Mouse (Mus musculus): ENCODE measurements at regions not wholly inside any gene's neighbourhood (a gene's known extent, or its start where the extent isn't known, plus 50 kb on each side); places are given as distances from the start of the nearest gene placed in this dataset.

DNA sequence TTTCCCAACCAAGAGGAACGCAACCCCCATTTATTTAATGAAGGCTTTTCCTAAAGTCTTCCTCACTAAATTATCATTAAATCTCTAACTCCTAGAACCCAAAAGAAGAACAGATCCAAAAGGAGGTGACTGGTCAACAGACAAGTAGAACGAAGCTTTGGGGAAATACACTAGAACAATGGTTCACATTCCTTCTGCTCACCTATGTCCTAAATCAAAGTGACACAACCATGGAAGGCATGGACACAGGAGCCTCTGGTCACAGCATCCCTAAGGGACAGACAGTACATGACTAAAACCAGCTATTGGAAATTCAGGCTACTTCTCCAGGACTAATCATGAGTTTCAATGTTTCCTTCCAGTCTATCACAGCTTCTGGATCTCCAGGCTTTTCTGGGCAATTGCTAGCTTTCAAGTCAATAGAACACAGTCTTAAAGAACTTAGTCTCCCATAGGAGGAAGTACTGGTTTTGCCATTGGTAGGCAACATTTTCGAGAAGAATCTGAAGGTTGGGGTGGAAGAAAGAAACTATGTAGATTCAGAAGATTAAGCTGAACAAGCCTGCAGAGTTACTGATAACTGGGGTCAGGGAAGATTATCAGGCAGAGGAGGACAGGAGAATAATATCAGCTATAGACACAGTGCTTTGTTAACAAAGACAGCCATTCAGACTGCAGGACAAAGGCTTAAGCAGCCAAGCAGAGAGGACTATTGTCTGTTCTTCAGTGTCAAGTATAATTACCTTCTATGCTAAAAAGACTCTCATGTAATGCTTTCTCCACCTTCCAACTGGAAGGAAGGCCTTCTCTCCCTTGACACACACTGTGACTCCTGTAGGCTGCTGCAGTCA is 65.9 kb upstream of the Vtcn1 start:
- no peak for TF ChIP-seq CTCF (IDR thresholded peaks at IDR 0.05; ENCODE audit: low read depth)
- no peak for TF ChIP-seq EP300 (IDR thresholded peaks at IDR 0.05; ENCODE audit: low read depth)
- Histone ChIP-seq H3K4me3 (ENCODE audit: low read depth, low read length) (no peak overlapping the region), H3K36me3 (replicated peaks; ENCODE audit: insufficient read depth, low read length) (no peaks in the 10 kb centered on the region), H3K4me1 (ENCODE audit: insufficient read depth) (no peaks in the 10 kb centered on the region), H3K27ac (ENCODE audit: low read depth) (no peak overlapping the region), H3K4me2 (ENCODE audit: low read depth, low read length) (no peak overlapping the region), H3K9me3 (ENCODE audit: low read length) (no peaks in the 10 kb centered on the region), H3K27me3 (ENCODE audit: insufficient read depth, low read length) (no peaks in the 10 kb centered on the region), H3K9ac (replicated peaks) (no peak overlapping the region)
- ATAC-seq = no peak
- 70% methylated on average over 3 of the region's 3 CpGs for WGBS (ENCODE audit: insufficient replicate concordance)
- DNase-seq = no peak

GRCm38 (mm10) chr3:100754677-100755076 is 69.4 kb upstream of the Man1a2 start:
- WGBS (ENCODE audit: insufficient replicate concordance) = 83% methylated on average over 1 of the region's 1 CpGs
- Histone ChIP-seq H3K9me3 (ENCODE audit: low read length) (no peaks in the 10 kb centered on the region), H3K9ac (replicated peaks) (no peak overlapping the region), H3K4me1 (ENCODE audit: insufficient read depth) (no peaks in the 10 kb centered on the region), H3K4me2 (ENCODE audit: low read depth, low read length) (no peak overlapping the region), H3K27me3 (ENCODE audit: insufficient read depth, low read length) (no peaks in the 10 kb centered on the region), H3K27ac (ENCODE audit: low read depth) (no peak overlapping the region), H3K4me3 (ENCODE audit: low read depth, low read length) (no peak overlapping the region), H3K36me3 (replicated peaks; ENCODE audit: insufficient read depth, low read length) (no peaks in the 10 kb centered on the region)
- TF ChIP-seq CTCF (IDR thresholded peaks at IDR 0.05; ENCODE audit: low read depth) = no peak
- no peak for TF ChIP-seq EP300 (IDR thresholded peaks at IDR 0.05; ENCODE audit: low read depth)
- ATAC-seq (no peak), DNase-seq (no peak)

- 62% methylated on average over 1 of the region's 1 CpGs for WGBS (ENCODE audit: insufficient replicate concordance)
- Histone ChIP-seq H3K4me3 (ENCODE audit: low read depth, low read length) (no peak overlapping the region), H3K27me3 (ENCODE audit: insufficient read depth, low read length) (no peaks in the 10 kb centered on the region), H3K4me1 (ENCODE audit: insufficient read depth) (no peaks in the 10 kb centered on the region), H3K27ac (ENCODE audit: low read depth) (no peak overlapping the region), H3K36me3 (replicated peaks; ENCODE audit: insufficient read depth, low read length) (no peaks in the 10 kb centered on the region), H3K9me3 (ENCODE audit: low read length) (no peaks in the 10 kb centered on the region), H3K4me2 (ENCODE audit: low read depth, low read length) (no peak overlapping the region), H3K9ac (replicated peaks) (no peak overlapping the region)
- DNase-seq = no peak
- ATAC-seq = no peak
- no peak for TF ChIP-seq CTCF (IDR thresholded peaks at IDR 0.05; ENCODE audit: low read depth)
Observed at GRCm38 (mm10) chr3:100751211-100751610, 65.9 kb upstream of the Man1a2 start.

GRCm38 (mm10) chr3:100748727-100749126 is 63.4 kb upstream of the Man1a2 start:
- 75% methylated on average over 6 of the region's 6 CpGs for WGBS (ENCODE audit: insufficient replicate concordance)
- Histone ChIP-seq H3K27me3 (ENCODE audit: insufficient read depth, low read length) (no peaks in the 10 kb centered on the region), H3K27ac (ENCODE audit: low read depth) (no peak overlapping the region), H3K36me3 (replicated peaks; ENCODE audit: insufficient read depth, low read length) (no peaks in the 10 kb centered on the region), H3K9ac (replicated peaks) (no peak overlapping the region), H3K4me2 (ENCODE audit: low read depth, low read length) (no peak overlapping the region), H3K4me3 (ENCODE audit: low read depth, low read length) (no peak overlapping the region), H3K9me3 (ENCODE audit: low read length) (no peaks in the 10 kb centered on the region), H3K4me1 (ENCODE audit: insufficient read depth) (no peaks in the 10 kb centered on the region)
- TF ChIP-seq EP300 (IDR thresholded peaks at IDR 0.05; ENCODE audit: low read depth) (no peak), CTCF (IDR thresholded peaks at IDR 0.05; ENCODE audit: low read depth) (no peak)
- ATAC-seq (no peak), DNase-seq (no peak)

DNA sequence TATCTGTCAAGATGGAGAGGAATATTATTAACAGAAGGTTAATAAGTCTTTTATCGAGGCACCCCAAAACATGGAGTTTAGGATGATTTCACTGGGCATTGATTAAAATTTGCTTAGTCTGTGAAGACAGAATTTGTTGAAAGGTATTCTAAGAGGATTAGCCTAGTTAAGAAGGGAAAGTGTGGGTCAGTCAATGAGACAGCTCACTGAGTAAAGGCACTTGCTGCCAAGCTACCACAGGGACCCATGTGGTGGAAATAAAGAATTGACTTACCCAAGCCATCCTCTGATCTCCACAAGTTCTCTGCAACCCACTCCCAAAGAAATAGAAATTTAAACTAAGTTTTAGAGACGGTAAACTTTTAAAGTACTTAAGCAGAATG is 63.0 kb upstream of the Man1a2 start:
- no peak overlapping the region for H3K4me3 ChIP-seq (ENCODE audit: low read depth, low read length)
- H3K4me1 ChIP-seq (ENCODE audit: insufficient read depth) = no peaks in the 10 kb centered on the region
- DNase-seq (no peak), ATAC-seq (no peak)
- 85% methylated on average over 2 of the region's 2 CpGs for WGBS (ENCODE audit: insufficient replicate concordance)
- H3K27ac ChIP-seq (ENCODE audit: low read depth) = no peak overlapping the region
- TF ChIP-seq CTCF (IDR thresholded peaks at IDR 0.05; ENCODE audit: low read depth) = no peak
- no peak for TF ChIP-seq EP300 (IDR thresholded peaks at IDR 0.05; ENCODE audit: low read depth)
- H3K9ac ChIP-seq (replicated peaks) = no peak overlapping the region
- no peaks in the 10 kb centered on the region for H3K9me3 ChIP-seq (ENCODE audit: low read length)
- no peaks in the 10 kb centered on the region for H3K36me3 ChIP-seq (replicated peaks; ENCODE audit: insufficient read depth, low read length)
- no peak overlapping the region for H3K4me2 ChIP-seq (ENCODE audit: low read depth, low read length)
- H3K27me3 ChIP-seq (ENCODE audit: insufficient read depth, low read length) = no peaks in the 10 kb centered on the region

GRCm38 (mm10) chr3:100747421-100748308 is 62.4 kb upstream of the Man1a2 start:
- H3K9me3 ChIP-seq (ENCODE audit: low read length) = no peaks in the 10 kb centered on the region
- no peak overlapping the region for H3K9ac ChIP-seq (replicated peaks)
- no peak overlapping the region for H3K4me3 ChIP-seq (ENCODE audit: low read depth, low read length)
- H3K4me2 ChIP-seq (ENCODE audit: low read depth, low read length) = no peak overlapping the region
- WGBS (ENCODE audit: insufficient replicate concordance) = 69% methylated on average over 15 of the region's 15 CpGs
- TF ChIP-seq EP300 (IDR thresholded peaks at IDR 0.05; ENCODE audit: low read depth) = no peak
- TF ChIP-seq CTCF (IDR thresholded peaks at IDR 0.05; ENCODE audit: low read depth) = no peak
- H3K4me1 ChIP-seq (ENCODE audit: insufficient read depth) = no peaks in the 10 kb centered on the region
- no peaks in the 10 kb centered on the region for H3K36me3 ChIP-seq (replicated peaks; ENCODE audit: insufficient read depth, low read length)
- no peak for ATAC-seq
- no peak overlapping the region for H3K27ac ChIP-seq (ENCODE audit: low read depth)
- DNase-seq = no peak
- H3K27me3 ChIP-seq (ENCODE audit: insufficient read depth, low read length) = no peaks in the 10 kb centered on the region

Measured in liver, postnatal 0 days (tissue).